Mouse (Mus musculus) heart, embryonic 13.5 days (tissue): ENCODE data around the gene Rpusd3. TPM values are rescaled to one million over a fixed set of nuclear protein-coding genes. Genes with fewer than 3 reads are reported as not detected.

Experiments used
- ATAC-seq: fragments of 200-750 bp; cut with Nextera tagmentation; 2 replicates; pipeline ENCODE4 v1.8.0; 2017; ENCODE audit warnings: moderate TSS enrichment; ENCODE audit not compliant: insufficient number of reproducible peaks, low FRiP score, low TSS enrichment; ENCODE audit errors: extremely low read depth
- H3K27ac ChIP-seq: fragments of 300-500 bp; sonication (generic); replicated peaks from 2 replicates; pipeline ENCODE4 v1.5.1; 2015; ENCODE audit warnings: moderate library complexity, mild to moderate bottlenecking, inconsistent platforms
- H3K27me3 ChIP-seq: fragments of 300-500 bp; sonication (generic); replicated peaks from 2 replicates; pipeline ENCODE4 v1.6.1; 2015; ENCODE audit warnings: mild to moderate bottlenecking, inconsistent platforms
- H3K36me3 ChIP-seq: fragments of 300-500 bp; sonication (generic); 2 replicates; pipeline ENCODE4 v1.6.1; 2015; ENCODE audit warnings: mild to moderate bottlenecking, inconsistent platforms
- H3K4me1 ChIP-seq: fragments of 300-500 bp; sonication (generic); 2 replicates; pipeline ENCODE4 v1.6.1; 2015; ENCODE audit warnings: inconsistent platforms
- H3K4me2 ChIP-seq: fragments of 300-500 bp; sonication (generic); 2 replicates; pipeline ENCODE4 v1.6.1; 2015; ENCODE audit warnings: inconsistent platforms, mild to moderate bottlenecking, moderate library complexity
- H3K4me3 ChIP-seq: fragments of 300-500 bp; sonication (generic); 2 replicates; pipeline ENCODE4 v1.5.1; 2015; ENCODE audit warnings: moderate library complexity, mild to moderate bottlenecking, inconsistent platforms
- H3K9ac ChIP-seq: fragments of 300-500 bp; sonication (generic); 2 replicates; pipeline ENCODE4 v1.6.1; 2015; ENCODE audit warnings: inconsistent platforms, mild to moderate bottlenecking, moderate library complexity
- H3K9me3 ChIP-seq: fragments of 300-500 bp; sonication (generic); 2 replicates; pipeline ENCODE4 v1.6.1; 2016; ENCODE audit warnings: inconsistent platforms
- whole genome bisulfite sequencing: fragments of 180-500 bp; shearing (Covaris S2); methylation state at CpG from one replicate; pipeline ENCODE4 v1.1.7; 2015; ENCODE audit warnings: mixed read lengths; 5-methylcytosine and 5-hydroxymethylcytosine counted together
- polyA plus RNA-seq: library from polyadenylated mRNA; unstranded; fragments of >200 nt; fragmentation: Nextera tagmentation; extraction: Ambion mirVana; gene quantifications from 2 replicates; pipeline ENCODE4 v1.2.1, GENCODE M21; 2015

Gene Rpusd3
- polyA plus RNA-seq, 1 experiment from 2014 or later, result 13.6 TPM

GRCm38 (mm10) chr6:113429965-113430364 lies 10.8 kb upstream of the Rpusd3 start:
- Histone ChIP-seq H3K9me3 (peaks cover 4% of the 10 kb centered on the region; the same call in 1 of the 2 replicates), H3K27ac (no peak overlapping the region), H3K4me2 (no peak overlapping the region), H3K27me3 (no peaks in the 10 kb centered on the region), H3K4me3 (no peak overlapping the region), H3K9ac (no peak overlapping the region), H3K4me1 (0 out of 2 replicates have a peak, but pooled peaks cover 4% of the 10 kb centered on the region), H3K36me3 (no peaks in the 10 kb centered on the region)
- WGBS, result 68% methylated on average over 3 of the region's 3 CpGs
- no peak for ATAC-seq

GRCm38 (mm10) chr6:113428006-113428405 lies 8.9 kb upstream of the Rpusd3 start:
- 0 out of 2 replicates have a peak, but pooled peaks cover 4% of the 10 kb centered on the region for H3K4me1 ChIP-seq
- no peak for ATAC-seq
- no peak overlapping the region for H3K27ac ChIP-seq
- no peaks in the 10 kb centered on the region for H3K27me3 ChIP-seq
- H3K4me3 ChIP-seq, result no peak overlapping the region
- WGBS, result 85% methylated on average over 16 of the region's 16 CpGs
- H3K4me2 ChIP-seq, result no peak overlapping the region
- no peak overlapping the region for H3K9ac ChIP-seq
- H3K9me3 ChIP-seq, result peaks cover 4% of the 10 kb centered on the region; the same call in 1 of the 2 replicates
- no peaks in the 10 kb centered on the region for H3K36me3 ChIP-seq

GRCm38 (mm10) chr6:113427397-113427796 lies 8.3 kb upstream of the Rpusd3 start:
- WGBS, result 48% methylated on average over 3 of the region's 3 CpGs
- Histone ChIP-seq H3K27ac (no peak overlapping the region), H3K36me3 (no peaks in the 10 kb centered on the region), H3K4me2 (no peak overlapping the region), H3K4me1 (0 out of 2 replicates have a peak, but pooled peaks cover 4% of the 10 kb centered on the region), H3K4me3 (no peak overlapping the region), H3K9ac (no peak overlapping the region), H3K27me3 (no peaks in the 10 kb centered on the region), H3K9me3 (peaks cover 4% of the 10 kb centered on the region; the same call in 1 of the 2 replicates)
- no peak for ATAC-seq

GRCm38 (mm10) chr6:113426696-113427095 lies 7.6 kb upstream of the Rpusd3 start:
- H3K4me3 ChIP-seq, result no peak overlapping the region
- no peak overlapping the region for H3K27ac ChIP-seq
- no peak overlapping the region for H3K9ac ChIP-seq
- 89% methylated on average over 4 of the region's 4 CpGs for WGBS
- no peak for ATAC-seq
- H3K4me2 ChIP-seq, result no peak overlapping the region
- no peaks in the 10 kb centered on the region for H3K36me3 ChIP-seq
- no peaks in the 10 kb centered on the region for H3K4me1 ChIP-seq
- H3K27me3 ChIP-seq, result no peaks in the 10 kb centered on the region
- peaks cover 4% of the 10 kb centered on the region; the same call in 1 of the 2 replicates for H3K9me3 ChIP-seq

GRCm38 (mm10) chr6:113424187-113424586 lies 5.0 kb upstream of the Rpusd3 start:
- H3K9me3 ChIP-seq, result peaks cover 4% of the 10 kb centered on the region; the same call in 1 of the 2 replicates
- ATAC-seq, result no peak
- 71% methylated on average over 7 of the region's 7 CpGs for WGBS
- no peaks in the 10 kb centered on the region for H3K27me3 ChIP-seq
- H3K4me1 ChIP-seq, result peaks cover 4% of the 10 kb centered on the region
- no peak overlapping the region for H3K4me2 ChIP-seq
- no peak overlapping the region for H3K4me3 ChIP-seq
- no peak overlapping the region for H3K9ac ChIP-seq
- no peak overlapping the region for H3K27ac ChIP-seq
- H3K36me3 ChIP-seq, result no peaks in the 10 kb centered on the region

- no peak overlapping the region for H3K27ac ChIP-seq
- H3K9ac ChIP-seq, result no peak overlapping the region
- H3K4me3 ChIP-seq, result no peak overlapping the region
- H3K9me3 ChIP-seq, result peaks cover 4% of the 10 kb centered on the region; the same call in 1 of the 2 replicates
- no peaks in the 10 kb centered on the region for H3K27me3 ChIP-seq
- ATAC-seq, result no peak
- H3K36me3 ChIP-seq, result no peaks in the 10 kb centered on the region
- peaks cover 11% of the 10 kb centered on the region for H3K4me1 ChIP-seq
- H3K4me2 ChIP-seq, result no peak overlapping the region
- 68% methylated on average over 4 of the region's 4 CpGs for WGBS
These were observed 3.9 kb upstream of the Rpusd3 start for GRCm38 (mm10) chr6:113423000-113423399.

- Histone ChIP-seq H3K9me3 (no peaks in the 10 kb centered on the region), H3K4me1 (peaks cover 15% of the 10 kb centered on the region), H3K9ac (peak overlapping the region; percentile 88), H3K27ac (peak overlapping the region; percentile 29), H3K27me3 (no peaks in the 10 kb centered on the region), H3K36me3 (peaks cover 24% of the 10 kb centered on the region), H3K4me2 (peak overlapping the region; percentile 77), H3K4me3 (peak overlapping the region; percentile 74)
- WGBS, result 11% methylated on average over 16 of the region's 16 CpGs
- 0 out of 2 replicates have a peak, but pooled peaks have one; percentile 11 for ATAC-seq
These were observed 520 bp downstream of the Rpusd3 start for GRCm38 (mm10) chr6:113418441-113419198.

- no peak overlapping the region for H3K27ac ChIP-seq
- peaks cover 24% of the 10 kb centered on the region for H3K36me3 ChIP-seq
- no peaks in the 10 kb centered on the region for H3K27me3 ChIP-seq
- peaks cover 15% of the 10 kb centered on the region for H3K4me1 ChIP-seq
- WGBS, result 65% methylated on average over 5 of the region's 5 CpGs
- H3K9ac ChIP-seq, result no peak overlapping the region
- H3K4me2 ChIP-seq, result no peak overlapping the region
- no peak overlapping the region for H3K4me3 ChIP-seq
- no peaks in the 10 kb centered on the region for H3K9me3 ChIP-seq
- ATAC-seq, result no peak
These were observed 2.7 kb downstream of the Rpusd3 start for GRCm38 (mm10) chr6:113416416-113416815.

- WGBS, result 60% methylated on average over 1 of the region's 1 CpGs
These were observed 9.1 kb downstream of the Rpusd3 start for GRCm38 (mm10) chr6:113410001-113410400.

GRCm38 (mm10) chr6:113406683-113407082 lies 12.5 kb downstream of the Rpusd3 start:
- Histone ChIP-seq H3K9me3 (no peaks in the 10 kb centered on the region), H3K27me3 (no peaks in the 10 kb centered on the region), H3K27ac (no peak overlapping the region), H3K36me3 (peaks cover 10% of the 10 kb centered on the region), H3K4me1 (no peaks in the 10 kb centered on the region), H3K4me2 (no peak overlapping the region), H3K9ac (no peak overlapping the region), H3K4me3 (no peak overlapping the region)
- no peak for ATAC-seq
- 72% methylated on average over 9 of the region's 9 CpGs for whole genome bisulfite sequencing

More at GRCm38 (mm10) chr6:113410001-113410400, 9.1 kb downstream of the Rpusd3 start:
- no peak for ATAC-seq
- Histone ChIP-seq H3K4me2 (no peak overlapping the region), H3K36me3 (peaks cover 18% of the 10 kb centered on the region), H3K4me1 (no peaks in the 10 kb centered on the region), H3K27ac (no peak overlapping the region), H3K4me3 (no peak overlapping the region), H3K27me3 (no peaks in the 10 kb centered on the region), H3K9me3 (no peaks in the 10 kb centered on the region), H3K9ac (no peak overlapping the region)

GRCm38 (mm10) chr6:113405483-113405882 lies 13.7 kb downstream of the Rpusd3 start:
- H3K9me3 ChIP-seq, result no peaks in the 10 kb centered on the region
- no peak overlapping the region for H3K4me2 ChIP-seq
- H3K4me3 ChIP-seq, result no peak overlapping the region
- H3K27ac ChIP-seq, result no peak overlapping the region
- no peak overlapping the region for H3K9ac ChIP-seq
- H3K36me3 ChIP-seq, result peaks cover 10% of the 10 kb centered on the region
- no peaks in the 10 kb centered on the region for H3K4me1 ChIP-seq
- no peaks in the 10 kb centered on the region for H3K27me3 ChIP-seq
- ATAC-seq, result no peak
- 70% methylated on average over 6 of the region's 6 CpGs for WGBS
